8 mouse cellular contexts compared by ENCODE assay signal in the genomic region with DNA sequence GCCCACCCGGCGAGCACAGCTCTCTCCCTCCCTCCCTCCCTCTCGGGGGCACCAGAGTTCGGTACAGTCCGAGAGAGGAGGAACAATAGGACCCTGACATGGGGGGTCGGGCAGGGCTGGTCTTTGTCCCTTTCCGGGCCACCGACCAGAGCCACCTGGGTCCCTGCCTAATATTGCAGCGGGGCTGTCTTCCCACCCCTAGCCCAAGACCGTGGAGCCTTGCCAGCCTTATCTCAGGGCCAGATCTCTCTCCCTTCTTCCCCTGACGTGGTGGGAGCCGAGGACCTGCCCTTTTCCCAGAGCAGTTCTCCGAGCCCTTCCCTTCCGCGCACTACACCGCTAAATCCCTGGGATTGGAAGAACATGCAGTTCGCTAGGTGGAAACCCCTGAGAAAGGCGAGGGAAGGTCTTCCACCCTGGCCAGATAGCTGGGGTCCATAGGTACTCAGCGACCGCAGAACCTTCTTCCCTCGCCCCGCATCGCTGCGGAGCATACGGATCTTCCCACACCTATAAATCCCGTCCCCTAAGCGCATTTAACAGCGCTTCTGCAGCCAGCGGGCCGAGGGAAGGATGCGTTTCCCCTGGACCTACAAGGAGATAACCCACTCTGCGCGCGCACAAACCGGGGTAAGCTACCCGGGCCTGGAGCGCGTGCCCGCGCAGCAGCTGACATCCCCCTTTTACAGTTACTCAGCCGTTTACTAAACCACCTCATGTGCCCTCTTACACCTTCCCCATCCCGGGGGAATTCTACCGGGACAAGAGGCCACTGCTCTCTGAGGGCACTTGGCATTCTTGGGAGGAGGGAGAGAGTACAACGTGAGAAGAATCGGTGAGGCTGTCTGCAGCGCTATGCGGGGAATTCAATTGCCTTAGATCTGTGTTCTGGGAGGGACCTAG. TPM values are rescaled to one million over a fixed set of nuclear protein-coding genes. Genes with fewer than 3 reads are reported as not detected.
A peak's percentile ranks its signal among the peaks of the same experiment; 100 is the strongest.
DNase-seq lines count a peak whose midpoint lies in the region; ATAC-seq lines count a peak whose summit lies in the region.

No protein-coding gene starts in this region.

- H3K4me1 ChIP-seq in liver, embryonic 12.5 days: peaks cover 60% of the 10 kb centered on the region

- peak; percentile 97 for DNase-seq in heart, adult 11 months
- DNase-seq in heart, postnatal 25 days (ENCODE audit: low spot score): no peak
- peak; percentile 95 for DNase-seq in cerebellum, postnatal 10 days
- peak; percentile 66 for DNase-seq in kidney, adult 9 months
- DNase-seq in neural tube, embryonic 10.5 days (ENCODE audit: extremely low spot score, low spot score): peak; percentile 76
- DNase-seq in thymus, postnatal 14 days: peak; percentile 83

- peak overlapping the region; percentile 72 for H3K4me3 ChIP-seq in liver, embryonic 12.5 days

- H3K4me2 ChIP-seq in liver, embryonic 12.5 days: peak overlapping the region; percentile 96

- H3K27me3 ChIP-seq in liver, embryonic 12.5 days (replicated peaks): peaks cover 81% of the 10 kb centered on the region

- peak; percentile 10; the same call in 1 of the 2 replicates for ATAC-seq in granulocyte monocyte progenitor cell, adult 5-6 weeks (replicated peaks; ENCODE audit: poor library complexity, severe bottlenecking)
- ATAC-seq in liver, embryonic 12.5 days: peak; percentile 11

- intact Hi-C loops in heart, postnatal 25 days (cut with DNase I): no loop called here

- H3K36me3 ChIP-seq in liver, embryonic 12.5 days: no peaks in the 10 kb centered on the region

- H3K9ac ChIP-seq in liver, embryonic 12.5 days: peak overlapping the region; percentile 73

- peak overlapping the region; percentile 49; the same call in 1 of the 2 replicates for H3K27ac ChIP-seq in liver, embryonic 12.5 days

- no peaks in the 10 kb centered on the region for H3K9me3 ChIP-seq in liver, embryonic 12.5 days (replicated peaks)

- 1% methylated on average over 46 of the region's 47 CpGs for WGBS in liver, embryonic 12.5 days (ENCODE audit: insufficient replicate concordance)

RNA-seq across cellular contexts. Expression of a gene that starts 0.9 kb away (rescaled TPM):
- total RNA-seq in heart, postnatal 25 days (2021): 10 to 100 TPM; 36.4 to 40.9 TPM
- 0.95 and 1.7 TPM in 2 replicates for total RNA-seq in granulocyte monocyte progenitor cell, adult 5-6 weeks (2014; fragmentation: Nextera tagmentation)
- 0.90 and 2.4 TPM in 2 replicates for total RNA-seq in granulocyte monocyte progenitor cell, adult 5-6 weeks (2017)
- polyA plus RNA-seq in liver, embryonic 12.5 days (2016; fragmentation: Nextera tagmentation; extraction: Ambion mirVana): 3.3 and 3.4 TPM in 2 replicates

RNA-seq across cellular contexts. Expression of a gene that starts 29.9 kb away (rescaled TPM):
- total RNA-seq in heart, postnatal 25 days (2021): 1 to 10 TPM in 1 of 2 experiments, under 1 TPM in 1; 0.95 to 1.7 TPM
- not detected in 2 replicates for total RNA-seq in granulocyte monocyte progenitor cell, adult 5-6 weeks (2014; fragmentation: Nextera tagmentation)
- total RNA-seq in granulocyte monocyte progenitor cell, adult 5-6 weeks (2017): not detected in 2 replicates
- 0.07 and 0.17 TPM in 2 replicates for polyA plus RNA-seq in liver, embryonic 12.5 days (2016; fragmentation: Nextera tagmentation; extraction: Ambion mirVana)

RNA-seq across cellular contexts. Expression of a gene that starts 58.0 kb away (rescaled TPM):
- total RNA-seq in heart, postnatal 25 days (2021): under 1 TPM; 0.31 to 0.36 TPM
- not detected in 2 replicates for total RNA-seq in granulocyte monocyte progenitor cell, adult 5-6 weeks (2014; fragmentation: Nextera tagmentation)
- not detected in 2 replicates for total RNA-seq in granulocyte monocyte progenitor cell, adult 5-6 weeks (2017)
- polyA plus RNA-seq in liver, embryonic 12.5 days (2016; fragmentation: Nextera tagmentation; extraction: Ambion mirVana): 0.86 and 1.7 TPM in 2 replicates

Comparison
In these comparisons a context has a peak if more than half of its experiments do, and no peak if none do; other contexts are left out.
1. RNA of a gene that starts 0.9 kb away (total RNA-seq): 36.4 to 40.9 TPM in heart, postnatal 25 days; 0.90 to 2.4 TPM in granulocyte monocyte progenitor cell, adult 5-6 weeks; every median in the first group is over 10 times any median in the second.